Mouse (Mus musculus): ENCODE measurements around the gene Cep135.

GRCm38 (mm10) chr5:76658084-76658934, 69.8 kb downstream of the Cep135 start:
- TF ChIP-seq POLR2A (IDR thresholded peaks at IDR 0.05; ENCODE audit: extremely low read depth, insufficient read depth, low read length) (no peak), CTCF (IDR thresholded peaks at IDR 0.05; ENCODE audit: low read depth, low read length) (no peak)
